Mouse (Mus musculus): ENCODE measurements at regions not wholly inside any gene's neighbourhood (a gene's known extent, or its start where the extent isn't known, plus 50 kb on each side); places are given as distances from the start of the nearest gene placed in this dataset.

GRCm38 (mm10) chr8:115888278-115888677 is 180.7 kb upstream of the Maf start:
- no peak for TF ChIP-seq CTCF (IDR thresholded peaks at IDR 0.05; ENCODE audit: low read depth)
- TF ChIP-seq EP300 (IDR thresholded peaks at IDR 0.05; ENCODE audit: low read depth) = no peak

Measured in liver, embryonic 14.5 days (tissue).